ENCODE assay signal across 18 mouse cellular contexts in the genomic region with DNA sequence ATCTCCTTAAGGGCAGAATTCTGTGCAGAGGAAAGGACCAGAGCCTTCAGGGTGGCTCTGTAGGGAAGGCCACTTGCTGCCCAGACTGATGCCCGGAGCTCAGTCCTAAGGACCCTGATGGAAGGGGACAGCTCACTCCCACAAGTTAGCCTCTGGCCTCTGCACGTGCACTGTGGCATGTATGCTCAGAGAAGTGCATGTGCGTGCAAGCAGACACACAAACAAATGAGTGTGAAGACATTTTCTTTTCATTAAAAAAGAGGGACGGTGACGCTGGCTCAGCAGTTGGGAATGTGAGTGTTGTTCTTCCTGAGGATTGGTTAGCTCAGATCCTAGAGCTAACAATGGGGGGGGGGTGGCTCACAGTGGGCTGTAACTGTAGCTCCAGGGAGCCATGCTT. TPM values are rescaled to one million over a fixed set of nuclear protein-coding genes. Genes with fewer than 3 reads are reported as not detected.
A peak's percentile ranks its signal among the peaks of the same experiment; 100 is the strongest.
DNase-seq lines count a peak whose midpoint lies in the region; ATAC-seq and TF ChIP-seq lines count a peak whose summit lies in the region.
"Had no signal": no experiment of that assay in that cellular context is flagged by ENCODE, and none has a peak within 500 bp of the region (broad histone marks: within the 10 kb centered on the region; RNA-seq: fewer than 3 reads in every experiment).

No protein-coding gene starts in this region.

- no peak overlapping the region for H3K4me3 ChIP-seq in forebrain, embryonic 10.5 days
- H3K4me3 ChIP-seq in forebrain, embryonic 16.5 days (replicated peaks; ENCODE audit: low read length), result no peak overlapping the region
- no peak overlapping the region for H3K4me3 ChIP-seq in lung, embryonic 15.5 days
- H3K4me3 ChIP-seq in myocyte, result no peak overlapping the region
- no peak overlapping the region for H3K4me3 ChIP-seq in layer of hippocampus, adult 2 months
- H3K4me3 ChIP-seq in midbrain, embryonic 14.5 days (replicated peaks; ENCODE audit: low read depth, low read length), result no peak overlapping the region
- H3K4me3 ChIP-seq: erythroblast, embryonic 14.5 days; forebrain, embryonic 15.5 days; heart, embryonic 15.5 days; liver, embryonic 15.5 days had no signal

- TF ChIP-seq POLR2A in myocyte (IDR thresholded peaks at IDR 0.05; ENCODE audit: insufficient read length, low read depth), result no peak

- H3K4me2 ChIP-seq in forebrain, embryonic 16.5 days (ENCODE audit: low read length), result no peak overlapping the region
- H3K4me2 ChIP-seq in lung, embryonic 15.5 days, result no peak overlapping the region
- H3K4me2 ChIP-seq in myocyte (ENCODE audit: low read depth), result peak overlapping the region; percentile 88
- no peak overlapping the region for H3K4me2 ChIP-seq in midbrain, embryonic 14.5 days (ENCODE audit: low read length)
- H3K4me2 ChIP-seq: forebrain, embryonic 15.5 days; heart, embryonic 15.5 days; liver, embryonic 15.5 days had no signal

- H3K27ac ChIP-seq in forebrain, embryonic 10.5 days, result peak overlapping the region; percentile 51; the same call in 1 of the 2 replicates
- no peak overlapping the region for H3K27ac ChIP-seq in forebrain, embryonic 16.5 days (ENCODE audit: low read length)
- H3K27ac ChIP-seq in lung, embryonic 15.5 days, result 0 out of 2 replicates have a peak overlapping the region, but pooled peaks have one; percentile 8
- H3K27ac ChIP-seq in layer of hippocampus, adult 2 months, result no peak overlapping the region
- H3K27ac ChIP-seq in midbrain, embryonic 14.5 days (replicated peaks; ENCODE audit: low read depth, low read length), result no peak overlapping the region
- H3K27ac ChIP-seq: forebrain, embryonic 15.5 days; heart, embryonic 15.5 days; liver, embryonic 15.5 days had no signal

- no peak for ATAC-seq in forebrain, embryonic 16.5 days
- ATAC-seq in lung, embryonic 15.5 days (ENCODE audit: borderline replicate concordance, extremely low read depth, low FRiP score, low TSS enrichment), result no peak
- no peak for ATAC-seq in midbrain, embryonic 14.5 days (ENCODE audit: low FRiP score, low TSS enrichment)
- ATAC-seq: forebrain, embryonic 15.5 days; inflammation-experienced regulatory T-cells, adult 6 months had no signal

- H3K79me2 ChIP-seq in myocyte (ENCODE audit: control insufficient read depth, insufficient read depth), result no peaks in the 10 kb centered on the region

- H3K36me3 ChIP-seq in forebrain, embryonic 10.5 days (replicated peaks), result no peaks in the 10 kb centered on the region
- no peaks in the 10 kb centered on the region for H3K36me3 ChIP-seq in forebrain, embryonic 16.5 days (ENCODE audit: control insufficient read depth, insufficient read depth)
- no peaks in the 10 kb centered on the region for H3K36me3 ChIP-seq in lung, embryonic 15.5 days
- no peaks in the 10 kb centered on the region for H3K36me3 ChIP-seq in myocyte (ENCODE audit: control insufficient read depth, insufficient read depth)
- no peaks in the 10 kb centered on the region for H3K36me3 ChIP-seq in midbrain, embryonic 14.5 days (ENCODE audit: control insufficient read depth, insufficient read depth, low read length)
- H3K36me3 ChIP-seq: forebrain, embryonic 15.5 days; heart, embryonic 15.5 days; liver, embryonic 15.5 days had no signal

- no peak overlapping the region for H3ac ChIP-seq in myocyte (ENCODE audit: control insufficient read depth, insufficient read length)

- TF ChIP-seq CTCF in layer of hippocampus, adult 2 months (conservative IDR thresholded peaks at IDR 0.05), result no peak

- no peak for DNase-seq in forebrain, embryonic 10.5 days (ENCODE audit: extremely low spot score, low spot score)
- DNase-seq in lung, postnatal 14 days, result no peak
- DNase-seq in layer of hippocampus, adult 2 months (ENCODE audit: low spot score in 2 of 2), result no peak
- no peak for DNase-seq in adrenal gland, adult 2 months
- no peak for DNase-seq in midbrain, embryonic 14.5 days
- DNase-seq: cerebellum, adult 9-10 months; kidney, postnatal 14 days; layer of hippocampus, adult 9-11 months; lung, postnatal 10 days; right cerebral cortex, postnatal 14 days had no signal

- WGBS in forebrain, embryonic 10.5 days, result 54% methylated on average over 5 of the region's 5 CpGs
- 50% methylated on average over 5 of the region's 5 CpGs for WGBS in forebrain, embryonic 16.5 days
- WGBS in lung, embryonic 15.5 days, result 42% methylated on average over 5 of the region's 5 CpGs
- WGBS in midbrain, embryonic 14.5 days, result 47% methylated on average over 5 of the region's 5 CpGs

- H3K27me3 ChIP-seq in forebrain, embryonic 10.5 days (ENCODE audit: poor library complexity, severe bottlenecking), result peaks cover 17% of the 10 kb centered on the region
- H3K27me3 ChIP-seq in forebrain, embryonic 16.5 days (replicated peaks; ENCODE audit: control insufficient read depth, insufficient read depth, low read length), result no peaks in the 10 kb centered on the region
- no peaks in the 10 kb centered on the region for H3K27me3 ChIP-seq in lung, embryonic 15.5 days
- H3K27me3 ChIP-seq in myocyte (ENCODE audit: control insufficient read depth, insufficient read depth, insufficient read length), result no peaks in the 10 kb centered on the region
- H3K27me3 ChIP-seq in midbrain, embryonic 14.5 days (ENCODE audit: control insufficient read depth, insufficient read depth, low read length), result no peaks in the 10 kb centered on the region
- H3K27me3 ChIP-seq: forebrain, embryonic 15.5 days; liver, embryonic 15.5 days had no signal

- H3K9me3 ChIP-seq in forebrain, embryonic 10.5 days, result no peaks in the 10 kb centered on the region
- no peaks in the 10 kb centered on the region for H3K9me3 ChIP-seq in forebrain, embryonic 16.5 days (ENCODE audit: control insufficient read depth, low read length)
- no peaks in the 10 kb centered on the region for H3K9me3 ChIP-seq in lung, embryonic 15.5 days
- no peaks in the 10 kb centered on the region for H3K9me3 ChIP-seq in midbrain, embryonic 14.5 days (ENCODE audit: control insufficient read depth, low read length)
- H3K9me3 ChIP-seq: forebrain, embryonic 15.5 days; heart, embryonic 15.5 days; liver, embryonic 15.5 days had no signal

- H3K4me1 ChIP-seq in forebrain, embryonic 10.5 days, result peaks cover 30% of the 10 kb centered on the region
- H3K4me1 ChIP-seq in forebrain, embryonic 16.5 days (replicated peaks; ENCODE audit: control insufficient read depth, insufficient read depth, low read length), result peaks cover 3% of the 10 kb centered on the region
- peaks cover 35% of the 10 kb centered on the region for H3K4me1 ChIP-seq in lung, embryonic 15.5 days
- no peaks in the 10 kb centered on the region for H3K4me1 ChIP-seq in midbrain, embryonic 14.5 days (ENCODE audit: control insufficient read depth, insufficient read depth, low read length)

- no peak overlapping the region for H3K9ac ChIP-seq in forebrain, embryonic 16.5 days (replicated peaks; ENCODE audit: low read depth, low read length)
- H3K9ac ChIP-seq in lung, embryonic 15.5 days, result no peak overlapping the region
- no peak overlapping the region for H3K9ac ChIP-seq in midbrain, embryonic 14.5 days (replicated peaks; ENCODE audit: low read length)
- H3K9ac ChIP-seq: forebrain, embryonic 15.5 days; heart, embryonic 15.5 days; liver, embryonic 15.5 days had no signal

TF ChIP-seq in myocyte, 11 proteins besides CTCF, POLR2A, EP300 and RAD21:
- TF ChIP-seq TCF12 (IDR thresholded peaks at IDR 0.05; ENCODE audit: insufficient read depth, poor library complexity, severe bottlenecking) (no peak), TCF3 (IDR thresholded peaks at IDR 0.05; ENCODE audit: insufficient read length, low read depth) (no peak), SRF (IDR thresholded peaks at IDR 0.05; ENCODE audit: control insufficient read depth, insufficient read length, low read depth) (no peak), MAX (IDR thresholded peaks at IDR 0.05; ENCODE audit: low read depth) (no peak), USF1 (IDR thresholded peaks at IDR 0.05; ENCODE audit: low read depth) (no peak), E2F4 (IDR thresholded peaks at IDR 0.05; ENCODE audit: insufficient read depth) (no peak), MYOD1 (IDR thresholded peaks at IDR 0.05; ENCODE audit: control insufficient read depth in 1 of 3, insufficient read length in 2 of 3, low read depth in 2 of 3) (no peak), REST (IDR thresholded peaks at IDR 0.05; ENCODE audit: insufficient read depth, insufficient read length) (no peak), CEBPB (IDR thresholded peaks at IDR 0.05; ENCODE audit: insufficient read depth, poor library complexity, severe bottlenecking) (no peak)

RNA-seq across cellular contexts. Expression of gene Inf2, which starts 9.2 kb away (rescaled TPM):
- 1.1 and 1.3 TPM in 2 replicates for polyA plus RNA-seq in forebrain, embryonic 10.5 days (2016; fragmentation: Nextera tagmentation; extraction: Ambion mirVana)
- 2.6 TPM in 2 replicates for polyA plus RNA-seq in forebrain, embryonic 16.5 days (2015; fragmentation: Nextera tagmentation; extraction: Ambion mirVana)
- 3.7 and 4.3 TPM in 2 replicates for polyA plus RNA-seq in lung, embryonic 15.5 days (2015; fragmentation: Nextera tagmentation; extraction: Ambion mirVana)
- polyA plus RNA-seq in myocyte (2012; fragmentation: generic; extraction: Trizol), result 70.1 TPM
- 100 to 1,000 TPM; 131 to 138 TPM for total RNA-seq in layer of hippocampus, adult 2 months (2021)
- total RNA-seq in adrenal gland, adult 2 months (2021), result 10 to 100 TPM; 20.7 to 40.6 TPM
- 45.0 and 47.9 TPM in 2 replicates for polyA plus RNA-seq in adrenal gland, adult 2 months (2012; rRNA removed)
- 0.89 and 1.6 TPM in 2 replicates for polyA plus RNA-seq in midbrain, embryonic 14.5 days (2014; fragmentation: Nextera tagmentation; extraction: Ambion mirVana)

RNA-seq across cellular contexts. Expression of gene Adssl1, which starts 40.4 kb away (rescaled TPM):
- 4.9 and 6.6 TPM in 2 replicates for polyA plus RNA-seq in forebrain, embryonic 10.5 days (2016; fragmentation: Nextera tagmentation; extraction: Ambion mirVana)
- polyA plus RNA-seq in forebrain, embryonic 16.5 days (2015; fragmentation: Nextera tagmentation; extraction: Ambion mirVana), result 1.8 and 2.4 TPM in 2 replicates
- 8.3 and 9.3 TPM in 2 replicates for polyA plus RNA-seq in lung, embryonic 15.5 days (2015; fragmentation: Nextera tagmentation; extraction: Ambion mirVana)
- polyA plus RNA-seq in myocyte (2012; fragmentation: generic; extraction: Trizol), result 202 TPM
- 10 to 100 TPM; 10.1 to 10.6 TPM for total RNA-seq in layer of hippocampus, adult 2 months (2021)
- 10 to 100 TPM; 10.7 to 39.1 TPM for total RNA-seq in adrenal gland, adult 2 months (2021)
- 10.6 and 11.0 TPM in 2 replicates for polyA plus RNA-seq in adrenal gland, adult 2 months (2012; rRNA removed)
- 2.8 and 3.1 TPM in 2 replicates for polyA plus RNA-seq in midbrain, embryonic 14.5 days (2014; fragmentation: Nextera tagmentation; extraction: Ambion mirVana)

Comparison
In these comparisons a context has a peak if more than half of its experiments do, and no peak if none do; other contexts are left out.
1. H3K27ac ChIP-seq: peak in forebrain, embryonic 10.5 days (single experiment) and lung, embryonic 15.5 days (single experiment); none in forebrain, embryonic 16.5 days (single experiment), layer of hippocampus, adult 2 months (single experiment) and midbrain, embryonic 14.5 days (single experiment).
2. RNA of gene Adssl1, which starts 40.4 kb away (polyA plus RNA-seq): 202 TPM in myocyte (single experiment); 10.6 to 11.0 TPM in adrenal gland, adult 2 months, 8.3 to 9.3 TPM in lung, embryonic 15.5 days, 4.9 to 6.6 TPM in forebrain, embryonic 10.5 days, 2.8 to 3.1 TPM in midbrain, embryonic 14.5 days and 1.8 to 2.4 TPM in forebrain, embryonic 16.5 days; every median in the first group is over 10 times any median in the second.